Mouse (Mus musculus) megakaryocyte, embryonic 14.5 days (primary cell): Measurements from ENCODE around the gene Ddx47. TPM values are rescaled to one million over a fixed set of nuclear protein-coding genes. Genes with fewer than 3 reads are reported as not detected.

Experiments used
- H3K27me3 ChIP-seq: replicated peaks from 2 replicates; pipeline ENCODE3; 2012; ENCODE audit warnings: inconsistent platforms
- H3K36me3 ChIP-seq: replicated peaks from 2 replicates; pipeline ENCODE3; 2012; ENCODE audit warnings: low read length, inconsistent platforms, mixed read lengths
- H3K4me1 ChIP-seq: 2 replicates; pipeline ENCODE4 v1.6.1; 2012; ENCODE audit warnings: inconsistent platforms
- H3K4me3 ChIP-seq: replicated peaks from 2 replicates; pipeline ENCODE3; 2012; ENCODE audit warnings: moderate library complexity, mild to moderate bottlenecking, inconsistent platforms
- H3K9me3 ChIP-seq: 2 replicates; pipeline ENCODE4 v1.6.1; 2012; ENCODE audit warnings: inconsistent platforms
- FLI1 ChIP-seq: IDR thresholded peaks from 2 replicates; pipeline ENCODE4 v1.6.1; 2012; ENCODE audit warnings: low read length, inconsistent platforms, mixed read lengths
- GATA1 ChIP-seq: IDR thresholded peaks from 3 replicates; pipeline ENCODE4 v1.6.1; 2012; ENCODE audit warnings: mixed read lengths, low read length, inconsistent platforms, borderline replicate concordance
- polyA plus RNA-seq: library from polyadenylated mRNA; stranded (reverse); fragments of >175 nt; gene quantifications from 2 replicates; pipeline ENCODE4 v1.2.3, GENCODE M21; 2012; ENCODE audit warnings: low replicate concordance; ENCODE audit not compliant: insufficient read depth

The Ddx47 gene
- polyA plus RNA-seq, 1 experiment, result 6.6 TPM

DNA sequence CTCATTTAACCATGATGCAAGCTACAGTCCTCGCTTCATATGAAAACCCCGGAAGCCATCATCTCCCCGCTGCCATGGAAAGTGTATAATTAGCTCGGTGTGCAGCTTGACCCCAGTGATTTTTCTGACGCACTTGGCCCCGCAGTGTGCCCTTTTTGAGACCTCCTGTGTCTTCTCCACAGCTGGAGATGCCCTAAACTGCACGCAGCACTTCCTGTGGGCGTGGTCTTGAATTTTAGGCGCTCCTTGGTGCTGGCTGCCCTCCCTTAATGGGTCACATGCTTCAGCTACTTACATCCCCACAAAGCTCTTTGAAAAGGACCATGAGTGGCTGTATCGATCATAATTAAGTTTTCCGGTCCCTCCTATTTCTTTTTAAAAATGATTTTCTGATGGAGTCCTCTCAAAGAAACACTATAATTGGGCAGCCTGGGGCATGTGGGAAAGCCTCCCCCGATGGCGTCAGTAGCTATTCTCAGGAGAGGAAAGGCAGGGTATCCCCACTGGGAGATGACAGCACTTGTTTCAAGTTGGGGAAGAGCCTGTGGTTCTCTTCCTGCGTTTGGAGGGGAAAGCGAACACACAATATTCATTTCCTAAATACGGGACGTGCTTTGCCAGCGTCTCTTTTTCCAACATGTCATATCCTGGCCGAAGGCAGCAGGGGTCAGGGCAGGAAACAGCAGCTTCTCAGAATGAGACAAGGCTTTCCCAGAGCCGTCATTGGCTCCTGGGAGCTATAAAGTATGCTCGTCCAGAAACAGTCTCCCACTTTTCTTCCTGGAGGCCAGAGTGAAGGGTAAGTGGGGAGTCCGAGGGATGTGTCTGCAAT lies 30.0 kb upstream of the Ddx47 start, which contains the start of gene Apold1:
Apold1 (plus strand) TSS at position 488 of the 832 bp plus-strand sequence.
- no peak for TF ChIP-seq GATA1
- no peak for TF ChIP-seq FLI1
- H3K36me3 ChIP-seq, result no peaks in the 10 kb centered on the region
- H3K9me3 ChIP-seq, result no peaks in the 10 kb centered on the region
- H3K4me1 ChIP-seq, result peaks cover 51% of the 10 kb centered on the region
- H3K4me3 ChIP-seq, result peak within 1 kb of the TSS; percentile 84
- H3K27me3 ChIP-seq, result peaks cover 2% of the 10 kb centered on the region

DNA sequence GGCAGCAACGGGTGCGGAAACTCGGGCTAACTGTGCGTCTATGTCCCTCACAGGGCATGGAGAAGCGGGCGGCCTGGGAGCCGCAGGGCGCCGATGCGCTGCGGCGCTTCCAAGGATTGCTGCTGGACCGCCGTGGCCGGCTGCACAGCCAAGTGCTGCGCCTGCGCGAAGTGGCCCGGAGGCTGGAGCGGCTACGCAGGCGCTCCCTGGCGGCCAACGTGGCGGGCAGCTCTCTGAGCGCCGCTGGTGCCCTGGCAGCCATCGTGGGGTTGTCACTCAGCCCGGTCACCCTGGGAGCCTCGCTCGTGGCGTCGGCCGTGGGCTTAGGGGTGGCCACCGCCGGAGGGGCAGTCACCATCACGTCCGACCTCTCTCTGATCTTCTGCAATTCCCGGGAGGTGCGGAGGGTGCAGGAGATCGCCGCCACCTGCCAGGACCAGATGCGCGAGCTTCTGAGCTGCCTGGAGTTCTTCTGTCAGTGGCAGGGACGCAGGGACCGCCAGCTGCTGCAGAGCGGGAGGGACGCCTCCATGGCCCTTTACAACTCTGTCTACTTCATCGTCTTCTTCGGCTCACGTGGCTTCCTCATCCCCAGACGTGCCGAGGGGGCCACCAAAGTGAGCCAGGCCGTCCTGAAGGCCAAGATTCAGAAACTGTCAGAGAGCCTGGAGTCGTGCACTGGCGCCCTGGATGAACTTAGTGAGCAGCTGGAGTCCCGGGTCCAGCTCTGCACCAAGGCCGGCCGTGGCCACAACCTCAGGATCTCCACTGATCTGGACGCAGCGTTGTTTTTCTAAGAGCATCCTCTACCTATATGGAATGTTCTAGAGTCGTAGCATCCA lies 27.7 kb upstream of the Ddx47 start:
- Histone ChIP-seq H3K4me1 (peaks cover 57% of the 10 kb centered on the region), H3K4me3 (peak overlapping the region; percentile 95), H3K9me3 (no peaks in the 10 kb centered on the region), H3K27me3 (no peaks in the 10 kb centered on the region), H3K36me3 (no peaks in the 10 kb centered on the region)
- TF ChIP-seq FLI1, result no peak

DNA sequence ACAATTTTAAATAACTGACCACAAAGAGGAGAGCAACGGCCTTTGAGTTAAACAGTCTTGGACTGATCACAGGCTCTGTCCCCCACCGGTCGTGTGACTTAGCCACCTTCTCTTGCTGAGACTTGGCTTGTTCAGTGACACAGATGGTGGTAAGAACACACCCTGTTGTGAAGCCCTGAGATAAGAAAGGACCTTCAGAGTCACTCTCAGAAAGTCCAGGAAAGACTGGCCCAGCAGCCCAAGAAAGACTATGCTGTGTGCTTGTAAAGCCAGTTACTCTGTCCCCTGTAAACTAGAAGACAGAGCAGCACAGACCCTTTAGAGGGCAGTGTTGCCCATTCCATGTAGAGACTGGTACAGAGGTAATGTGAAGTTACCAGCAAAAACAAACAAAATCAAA lies 26.7 kb upstream of the Ddx47 start:
- Histone ChIP-seq H3K27me3 (no peaks in the 10 kb centered on the region), H3K36me3 (no peaks in the 10 kb centered on the region), H3K4me1 (peaks cover 60% of the 10 kb centered on the region), H3K4me3 (peak overlapping the region; percentile 67), H3K9me3 (no peaks in the 10 kb centered on the region)
- TF ChIP-seq FLI1, result no peak
- no peak for TF ChIP-seq GATA1

DNA sequence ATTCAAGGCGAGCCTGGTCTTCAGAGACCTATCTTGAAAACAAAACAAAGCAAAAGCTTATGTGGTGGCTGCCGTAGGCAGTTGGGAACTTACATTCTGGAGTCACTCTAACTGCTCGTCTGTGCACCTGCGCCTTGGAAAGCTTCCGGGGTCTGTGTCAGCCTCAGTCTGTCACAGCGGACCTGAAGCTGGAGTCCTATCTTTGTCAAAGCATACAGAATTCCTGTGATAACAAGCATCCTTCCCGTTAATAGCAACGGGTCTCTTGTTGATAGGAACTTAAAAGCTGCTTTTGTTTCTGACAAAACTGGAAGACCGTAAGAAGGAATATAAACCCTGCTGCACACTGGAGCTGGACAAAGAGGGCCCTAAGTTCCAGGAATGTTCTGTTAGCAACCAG lies 23.0 kb upstream of the Ddx47 start:
- TF ChIP-seq GATA1 (no peak), FLI1 (no peak)
- Histone ChIP-seq H3K4me1 (peaks cover 47% of the 10 kb centered on the region), H3K9me3 (no peaks in the 10 kb centered on the region), H3K27me3 (no peaks in the 10 kb centered on the region), H3K4me3 (no peak overlapping the region), H3K36me3 (no peaks in the 10 kb centered on the region)

DNA sequence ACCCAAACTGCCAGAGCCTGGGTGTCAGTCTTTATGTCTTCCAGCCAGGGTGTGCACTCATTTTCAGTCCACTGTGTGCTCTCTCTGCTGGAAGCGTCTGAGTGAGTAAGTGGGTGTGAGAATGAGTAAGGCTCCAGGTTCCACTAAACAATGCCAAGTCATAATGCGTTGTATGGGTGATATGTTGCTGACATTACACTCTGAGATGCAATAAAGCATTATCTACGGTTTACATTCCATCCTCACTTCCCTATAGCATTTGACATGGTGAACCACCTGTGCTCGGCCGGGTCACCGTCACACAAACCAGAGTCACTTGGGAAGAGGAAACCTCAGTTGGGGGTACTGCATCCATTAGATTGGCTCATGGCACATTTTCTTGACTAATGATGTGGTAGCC lies 20.7 kb upstream of the Ddx47 start:
- Histone ChIP-seq H3K9me3 (no peaks in the 10 kb centered on the region), H3K4me3 (no peak overlapping the region), H3K27me3 (no peaks in the 10 kb centered on the region)

DNA sequence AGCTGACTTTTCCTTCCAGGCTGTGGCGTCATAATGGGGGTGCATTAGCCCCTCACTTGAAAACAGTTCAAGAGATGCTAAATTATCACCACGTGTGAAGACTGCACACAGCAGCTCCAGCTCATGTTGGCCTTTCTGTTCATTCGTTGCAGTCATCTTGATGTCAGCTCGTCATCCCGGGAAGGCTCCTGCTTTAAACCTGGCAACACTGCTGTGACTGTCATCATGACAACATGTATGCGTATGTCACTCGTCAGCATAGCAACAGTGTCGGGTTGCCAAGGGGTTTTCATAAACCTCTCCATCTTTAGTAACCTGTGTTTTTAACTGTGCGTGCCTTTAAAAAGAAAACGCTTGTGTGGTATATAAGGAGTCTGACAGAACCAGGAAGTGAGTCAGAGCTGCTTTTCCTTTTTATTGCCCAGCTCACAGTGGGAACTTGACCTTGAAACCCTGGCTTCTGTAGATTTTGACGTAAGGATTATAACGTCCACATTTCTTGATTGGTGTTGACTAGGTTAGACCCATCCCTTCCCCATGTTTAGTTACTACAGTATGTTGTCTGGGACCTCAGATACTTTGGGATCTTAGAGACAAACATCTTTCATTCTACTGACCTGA lies 17.3 kb upstream of the Ddx47 start:
- Histone ChIP-seq H3K4me1 (peaks cover 37% of the 10 kb centered on the region), H3K36me3 (no peaks in the 10 kb centered on the region), H3K9me3 (no peaks in the 10 kb centered on the region), H3K4me3 (peak overlapping the region; percentile 15), H3K27me3 (no peaks in the 10 kb centered on the region)
- TF ChIP-seq FLI1 (no peak), GATA1 (no peak)

More for the DNA sequence above, 20.7 kb upstream of the Ddx47 start:
- peaks cover 49% of the 10 kb centered on the region for H3K4me1 ChIP-seq
- TF ChIP-seq FLI1 (no peak), GATA1 (no peak)
- no peaks in the 10 kb centered on the region for H3K36me3 ChIP-seq

DNA sequence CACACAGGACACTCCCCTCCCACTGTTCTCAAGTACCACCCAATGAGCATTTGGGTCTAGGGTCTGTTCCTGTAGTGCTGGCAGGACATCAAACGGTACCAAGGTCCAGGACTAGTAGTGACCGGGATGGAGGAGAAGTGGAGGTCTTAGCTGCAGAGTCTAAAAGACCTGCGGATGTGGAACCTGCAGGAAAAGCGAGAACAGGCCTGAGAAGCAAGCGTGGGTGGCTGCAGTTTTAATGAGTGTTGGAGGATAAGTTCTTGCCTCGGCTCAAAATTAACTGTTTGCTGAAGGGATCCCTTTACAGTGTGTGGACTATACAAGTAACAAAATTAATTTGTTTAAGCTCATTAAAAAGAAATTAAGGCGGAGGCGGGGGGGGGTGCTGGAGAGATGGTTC lies 16.4 kb upstream of the Ddx47 start:
- TF ChIP-seq GATA1 (no peak), FLI1 (no peak)
- peaks cover 41% of the 10 kb centered on the region for H3K4me1 ChIP-seq
- no peaks in the 10 kb centered on the region for H3K36me3 ChIP-seq
- H3K27me3 ChIP-seq, result no peaks in the 10 kb centered on the region
- H3K4me3 ChIP-seq, result no peak overlapping the region
- H3K9me3 ChIP-seq, result no peaks in the 10 kb centered on the region

DNA sequence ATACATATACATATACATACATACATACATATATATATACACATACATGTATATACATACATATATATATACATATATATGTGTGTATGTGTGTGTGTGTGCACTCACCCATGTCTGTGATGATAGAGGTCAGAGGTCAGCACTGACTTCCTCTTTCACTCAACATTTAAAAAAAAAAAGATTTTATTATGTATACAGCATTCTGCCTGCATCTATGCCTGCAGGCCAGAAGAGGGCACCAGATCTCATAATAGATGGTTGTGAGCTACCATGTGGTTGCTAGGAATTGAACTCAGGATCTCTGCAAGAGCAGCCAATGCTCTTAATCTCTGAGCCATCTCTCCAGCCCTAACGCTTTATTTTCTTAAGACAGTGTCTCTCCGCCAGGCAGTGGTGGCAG lies 14.5 kb upstream of the Ddx47 start:
- TF ChIP-seq GATA1 (no peak), FLI1 (no peak)
- Histone ChIP-seq H3K27me3 (no peaks in the 10 kb centered on the region), H3K4me3 (no peak overlapping the region), H3K4me1 (peaks cover 38% of the 10 kb centered on the region), H3K36me3 (no peaks in the 10 kb centered on the region), H3K9me3 (no peaks in the 10 kb centered on the region)

DNA sequence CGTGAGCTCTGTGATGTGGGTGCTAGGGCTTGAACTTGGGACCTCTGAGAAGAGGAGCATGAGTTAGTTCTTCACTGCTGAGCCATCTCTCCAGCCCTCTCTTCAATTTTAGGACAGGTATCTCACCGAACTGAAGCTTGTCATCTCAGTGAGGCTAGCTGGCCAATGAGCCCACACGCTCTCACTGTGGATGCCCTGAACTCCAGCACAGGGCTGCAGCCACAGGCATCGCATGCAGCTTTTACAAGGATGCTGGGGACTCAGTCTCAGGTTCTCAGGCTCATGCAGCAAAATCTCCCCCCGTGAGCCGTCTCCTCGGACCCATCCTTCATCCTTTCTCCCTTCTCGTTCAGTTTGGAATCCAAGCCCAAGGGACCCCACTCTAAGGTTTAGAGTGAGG lies 13.3 kb upstream of the Ddx47 start:
- H3K4me1 ChIP-seq, result peaks cover 31% of the 10 kb centered on the region
- peaks cover 3% of the 10 kb centered on the region for H3K36me3 ChIP-seq
- H3K27me3 ChIP-seq, result no peaks in the 10 kb centered on the region
- TF ChIP-seq GATA1 (no peak), FLI1 (no peak)
- H3K4me3 ChIP-seq, result no peak overlapping the region
- H3K9me3 ChIP-seq, result no peaks in the 10 kb centered on the region

DNA sequence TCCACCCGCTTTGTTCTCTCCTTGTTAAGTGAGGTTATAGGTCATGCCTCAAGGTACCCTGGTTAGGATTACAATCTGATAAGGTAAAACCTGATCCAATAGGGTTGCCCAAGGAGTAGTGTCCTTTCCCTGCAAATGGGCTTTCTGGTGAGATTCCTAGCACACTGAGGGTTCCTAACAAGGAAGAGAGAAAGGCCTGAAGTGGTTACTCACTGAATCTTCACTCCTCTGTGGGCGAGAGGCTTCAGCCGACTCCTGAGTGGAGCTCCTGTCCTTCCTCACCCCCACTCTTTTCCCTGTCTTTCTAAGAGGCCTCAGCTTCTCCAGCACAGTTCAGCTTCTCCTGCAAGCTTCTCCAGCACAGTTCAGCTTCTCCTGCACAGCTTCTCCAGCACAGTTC lies 12.6 kb upstream of the Ddx47 start:
- H3K9me3 ChIP-seq, result no peaks in the 10 kb centered on the region
- TF ChIP-seq FLI1 (no peak), GATA1 (no peak)

More for the DNA sequence above, 12.6 kb upstream of the Ddx47 start:
- Histone ChIP-seq H3K4me3 (no peak overlapping the region), H3K4me1 (peaks cover 27% of the 10 kb centered on the region), H3K27me3 (no peaks in the 10 kb centered on the region), H3K36me3 (peaks cover 3% of the 10 kb centered on the region)
